Mouse (Mus musculus) thymus, adult 2 months (tissue): ENCODE measurements around the gene Spns2. TPM values are rescaled to one million over a fixed set of nuclear protein-coding genes. Genes with fewer than 3 reads are reported as not detected.

Experiments
- DNase-seq: peaks from one replicate; pipeline ENCODE4 v3.0.0; 2021
- H3K27ac ChIP-seq: fragments of 200-500 bp; 2 replicates; pipeline ENCODE4 v1.5.1; 2012; ENCODE audit warnings: low read length, control low read depth; ENCODE audit not compliant: control insufficient read depth, insufficient read depth
- H3K27me3 ChIP-seq: fragments of 200-500 bp; 2 replicates; pipeline ENCODE4 v1.6.1; 2012; ENCODE audit warnings: mild to moderate bottlenecking, low read length, moderate library complexity, mixed read lengths; ENCODE audit not compliant: control insufficient read depth, insufficient read depth
- H3K36me3 ChIP-seq: fragments of 200-500 bp; 2 replicates; pipeline ENCODE4 v1.6.1; 2012; ENCODE audit warnings: mild to moderate bottlenecking, low read length, moderate library complexity; ENCODE audit not compliant: control insufficient read depth, insufficient read depth
- H3K4me1 ChIP-seq: fragments of 200-500 bp; replicated peaks from 2 replicates; pipeline ENCODE4 v1.6.1; 2012; ENCODE audit warnings: low read length; ENCODE audit not compliant: control insufficient read depth, insufficient read depth
- H3K4me3 ChIP-seq: fragments of 200-500 bp; 2 replicates; pipeline ENCODE4 v1.5.1; 2012; ENCODE audit warnings: mild to moderate bottlenecking, low read length, control low read depth, moderate library complexity; ENCODE audit not compliant: control insufficient read depth, insufficient read depth
- CTCF ChIP-seq: fragments of 200-500 bp; IDR thresholded peaks from 2 replicates; pipeline ENCODE4 v1.5.1; 2012; ENCODE audit warnings: mild to moderate bottlenecking, control low read depth, low read length, moderate library complexity, borderline replicate concordance; ENCODE audit not compliant: control insufficient read depth, poor library complexity, insufficient read depth; ENCODE audit errors: extremely low read depth
- POLR2A ChIP-seq: fragments of 200-500 bp; IDR thresholded peaks from 2 replicates; pipeline ENCODE4 v1.6.1; 2012; ENCODE audit warnings: mild to moderate bottlenecking, low read length, control low read depth, moderate library complexity; ENCODE audit not compliant: control insufficient read depth, poor library complexity, insufficient read depth; ENCODE audit errors: extremely low read depth
- WGBS: fragments of 180-500 bp; shearing (Covaris S2); methylation state at CpG from one replicate; pipeline ENCODE4 v1.1.7; 2018; 5-methylcytosine and 5-hydroxymethylcytosine counted together
- polyA plus RNA-seq: library from polyadenylated mRNA; depleted of rRNA; stranded (reverse); fragments of >200 nt; gene quantifications from 2 replicates; pipeline ENCODE4 v1.2.3, GENCODE M21; 2012

Spns2 gene
- polyA plus RNA-seq, 1 experiment, result 10.6 TPM

- WGBS, result 64% methylated on average over 5 of the region's 5 CpGs
- H3K4me1 ChIP-seq, result no peaks in the 10 kb centered on the region
- TF ChIP-seq CTCF, result no peak
- TF ChIP-seq POLR2A, result no peak
- no peak overlapping the region for H3K27ac ChIP-seq
- DNase-seq, result no peak
- H3K4me3 ChIP-seq, result no peak overlapping the region
- H3K27me3 ChIP-seq, result no peaks in the 10 kb centered on the region
- no peaks in the 10 kb centered on the region for H3K36me3 ChIP-seq
Observed at GRCm38 (mm10) chr11:72461500-72461981, 28.2 kb downstream of the Spns2 start.

- Histone ChIP-seq H3K27me3 (no peaks in the 10 kb centered on the region), H3K4me3 (no peak overlapping the region), H3K27ac (no peak overlapping the region), H3K4me1 (no peaks in the 10 kb centered on the region), H3K36me3 (no peaks in the 10 kb centered on the region)
- TF ChIP-seq CTCF (no peak), POLR2A (no peak)
- no peak for DNase-seq
- 87% methylated on average over 3 of the region's 3 CpGs for WGBS
Observed at GRCm38 (mm10) chr11:72458502-72458901, 31.2 kb downstream of the Spns2 start.

DNA sequence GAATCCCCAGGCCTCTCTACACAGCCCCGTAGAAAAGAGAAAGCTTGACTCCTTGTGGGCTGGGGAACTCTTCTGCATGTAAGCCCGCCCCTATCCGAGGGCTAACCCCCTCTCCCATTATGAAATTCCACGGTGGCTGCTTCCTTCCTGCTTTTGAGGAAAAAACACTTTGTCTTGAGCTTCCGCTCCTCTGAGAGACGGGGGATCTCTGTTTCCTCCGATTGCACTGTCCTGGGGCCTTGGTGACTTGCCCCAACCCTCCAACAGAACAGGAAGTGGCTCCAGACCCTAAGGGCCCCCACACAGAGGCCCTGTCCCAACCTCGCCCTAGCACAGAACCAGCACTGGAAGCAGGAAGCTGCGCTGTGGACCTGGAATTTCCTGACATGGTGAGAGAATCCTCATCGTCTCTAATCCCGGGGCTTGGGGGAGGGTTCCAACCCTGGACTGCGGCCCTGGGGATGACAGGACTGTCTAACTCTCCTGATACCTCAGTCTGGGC is 31.7 kb downstream of the Spns2 start:
- Histone ChIP-seq H3K4me1 (no peaks in the 10 kb centered on the region), H3K4me3 (no peak overlapping the region), H3K27ac (no peak overlapping the region), H3K36me3 (no peaks in the 10 kb centered on the region), H3K27me3 (no peaks in the 10 kb centered on the region)
- TF ChIP-seq CTCF, result no peak
- no peak for TF ChIP-seq POLR2A
- no peak for DNase-seq
- 87% methylated on average over 12 of the region's 12 CpGs for WGBS

- Histone ChIP-seq H3K4me3 (no peak overlapping the region), H3K36me3 (peaks cover 8% of the 10 kb centered on the region; the same call in 1 of the 2 replicates), H3K4me1 (no peaks in the 10 kb centered on the region), H3K27ac (no peak overlapping the region), H3K27me3 (no peaks in the 10 kb centered on the region)
- DNase-seq, result no peak
- WGBS, result 97% methylated on average over 5 of the region's 5 CpGs
- TF ChIP-seq CTCF (no peak), POLR2A (no peak)
Observed at GRCm38 (mm10) chr11:72455694-72456093, 34.0 kb downstream of the Spns2 start.

- no peak overlapping the region for H3K4me3 ChIP-seq
- DNase-seq, result no peak
- H3K27ac ChIP-seq, result no peak overlapping the region
- WGBS, result 91% methylated on average over 15 of the region's 15 CpGs
- TF ChIP-seq CTCF (no peak), POLR2A (no peak)
- peaks cover 22% of the 10 kb centered on the region for H3K36me3 ChIP-seq
- H3K4me1 ChIP-seq, result no peaks in the 10 kb centered on the region
- H3K27me3 ChIP-seq, result no peaks in the 10 kb centered on the region
Observed at GRCm38 (mm10) chr11:72453105-72453953, 36.4 kb downstream of the Spns2 start.

DNA sequence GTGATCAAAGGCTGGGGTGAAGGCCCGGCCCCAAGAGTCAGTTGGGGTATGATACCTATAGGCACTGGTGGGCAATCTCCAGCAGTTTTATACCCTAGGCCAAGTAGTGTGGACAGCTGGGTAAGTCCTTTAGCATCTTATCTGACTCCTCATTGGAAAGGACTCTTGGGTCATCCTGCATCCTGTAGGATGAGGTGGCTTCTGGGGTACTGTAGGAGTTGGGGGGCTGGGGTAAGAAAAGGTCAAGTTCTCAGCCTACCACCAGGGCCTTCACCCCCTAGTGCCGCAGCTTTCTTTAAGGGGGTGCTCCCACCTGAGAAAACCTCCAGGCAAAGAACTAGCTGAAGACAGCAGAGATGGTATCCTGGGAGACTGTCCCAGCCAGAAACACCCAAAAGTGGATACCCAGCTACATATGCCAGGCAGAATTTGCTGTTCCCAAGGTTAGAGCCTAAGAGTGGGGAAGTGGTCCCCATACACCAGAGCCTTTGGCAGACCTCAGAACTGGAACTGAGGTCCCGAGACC is 37.5 kb downstream of the Spns2 start:
- Histone ChIP-seq H3K27ac (no peak overlapping the region), H3K27me3 (no peaks in the 10 kb centered on the region), H3K4me3 (no peak overlapping the region), H3K4me1 (no peaks in the 10 kb centered on the region), H3K36me3 (peaks cover 31% of the 10 kb centered on the region)
- 86% methylated on average over 3 of the region's 3 CpGs for WGBS
- no peak for DNase-seq
- TF ChIP-seq POLR2A (no peak), CTCF (no peak)
